Mouse (Mus musculus) lung, adult 18-20 months (tissue): ENCODE measurements around the gene Trim30a.
A peak's percentile ranks its signal among the peaks of the same experiment; 100 is the strongest.
"Not testable (repeated sequence)": the region's sequence is repeated elsewhere in the genome, so short reads cannot be mapped to it uniquely, and the experiment has no call there.

Source experiments
- DNase-seq, 2 experiments: peaks; one replicate each; pipeline ENCODE4 v3.0.0; 2022; ENCODE audit warnings: mixed read lengths in 2 of 2

Gene Trim30a

GRCm38 (mm10) chr7:104465065-104465744 is at the start of gene Trim30a:
TSS of gene Trim30a (minus strand) at chr7:104465193.
- peak; percentile 37 to 45 for DNase-seq

GRCm38 (mm10) chr7:104507421-104508065 is 42.5 kb upstream of the Trim30a start, which contains the start of gene Trim30d:
TSS of gene Trim30d (minus strand) at chr7:104507849.
- peak in 1 of 2 experiments; percentile 10 for DNase-seq

GRCm38 (mm10) chr7:104501589-104502371 is 36.8 kb upstream of the Trim30a start:
- DNase-seq = peak; percentile 8 to 9

GRCm38 (mm10) chr7:104501186-104501585 is 36.2 kb upstream of the Trim30a start:
- not testable (repeated sequence) for DNase-seq

GRCm38 (mm10) chr7:104499464-104499863 is 34.5 kb upstream of the Trim30a start:
- not testable (repeated sequence) for DNase-seq

DNA sequence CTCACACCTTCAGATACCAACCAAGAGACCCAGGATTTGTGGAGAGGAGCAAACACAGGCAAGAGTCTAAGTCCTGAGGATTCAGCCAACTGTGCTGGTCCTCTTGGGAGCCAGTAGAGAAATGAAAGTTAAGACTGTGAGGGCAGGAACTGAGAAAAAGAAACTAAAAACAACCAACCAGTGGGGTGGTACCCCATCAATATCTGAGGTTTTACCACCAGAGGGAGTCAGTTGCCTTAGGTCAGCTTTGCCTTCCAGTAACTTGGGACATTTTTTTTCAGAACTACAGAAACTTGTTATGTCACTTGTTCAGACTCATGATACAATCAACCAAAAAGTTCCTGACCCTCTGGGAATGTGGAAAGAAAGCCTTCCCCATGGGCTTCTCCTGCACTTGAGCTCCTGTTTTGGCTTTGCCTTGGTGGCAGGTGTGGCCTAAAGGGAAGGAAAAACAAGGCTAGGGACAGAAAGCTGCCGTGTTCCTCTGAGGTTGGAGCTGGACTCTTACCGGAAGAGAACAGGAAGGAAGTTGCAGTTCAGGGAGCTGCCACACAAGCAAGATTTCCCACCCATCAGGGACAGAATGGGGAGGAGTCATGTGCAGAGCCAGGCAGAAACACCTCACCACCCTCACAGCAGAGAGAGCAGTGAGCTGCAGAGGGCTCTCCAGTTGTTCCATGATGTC is 18.9 kb downstream of the Trim30a start:
- peak; percentile 31 to 46 for DNase-seq

- no peak for DNase-seq
Observed at GRCm38 (mm10) chr7:104404460-104404950, 60.5 kb downstream of the Trim30a start.

DNA sequence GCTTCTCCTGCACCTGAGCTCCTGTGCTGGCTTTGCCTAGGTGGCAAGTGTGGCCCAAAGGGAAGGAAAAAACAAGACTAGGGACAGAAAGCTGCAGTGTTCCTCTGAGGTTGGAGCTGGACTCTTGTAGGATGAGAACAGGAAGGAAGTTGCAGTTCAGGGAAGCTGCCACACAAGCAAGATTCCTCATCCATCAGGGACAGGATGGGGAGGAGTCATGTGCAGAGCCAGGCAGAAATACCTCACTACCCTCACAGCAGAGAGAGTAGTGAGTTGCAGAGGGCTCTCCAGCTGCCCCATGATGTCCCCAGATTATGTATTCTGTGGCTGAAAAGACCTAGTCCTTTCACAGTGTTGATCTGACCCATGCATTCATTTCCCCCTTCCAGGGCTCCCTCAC is 63.9 kb downstream of the Trim30a start:
- DNase-seq = no peak

GRCm38 (mm10) chr7:104400698-104401097 is 64.3 kb downstream of the Trim30a start, which contains the start of gene Trim30c:
TSS of gene Trim30c (minus strand) at chr7:104400837.
- DNase-seq = no peak

- no peak for DNase-seq
Observed at GRCm38 (mm10) chr7:104398492-104398891, 66.5 kb downstream of the Trim30a start.

- peak; percentile 35 to 40 for DNase-seq
Observed at GRCm38 (mm10) chr7:104369736-104370414, 95.1 kb downstream of the Trim30a start, which contains the start of gene Trim30b. TSS of gene Trim30b (minus strand) at chr7:104369884.

DNA sequence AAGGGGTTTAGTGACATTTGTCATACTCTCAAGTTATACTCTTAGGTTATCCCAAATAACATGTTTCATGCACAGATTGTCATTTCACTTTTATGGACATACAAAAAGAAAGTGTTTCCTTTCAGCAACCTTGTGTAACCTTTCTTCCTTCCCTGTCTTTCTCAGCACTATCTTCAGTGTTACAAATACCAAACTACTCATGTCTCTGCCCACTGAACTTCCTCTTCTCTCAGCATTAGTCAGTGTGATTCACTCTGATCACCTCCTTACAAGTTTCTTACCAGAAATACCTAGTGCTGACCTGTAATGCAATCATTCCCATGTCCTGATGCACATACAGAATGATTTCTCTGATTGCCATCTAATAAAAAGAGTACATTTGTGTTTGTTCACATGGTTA is 98.7 kb downstream of the Trim30a start:
- DNase-seq = no peak
